Mouse (Mus musculus) myocyte (in vitro differentiated cells): ENCODE results near the gene Itpr1.

ENCODE experiments used
- MAX ChIP-seq: IDR thresholded peaks from one replicate; pipeline ENCODE4 v1.6.1; 2011; ENCODE audit warnings: low read depth, mild to moderate bottlenecking, control low read depth
- MYOG ChIP-seq, 3 experiments: IDR thresholded peaks; one replicate each; pipeline ENCODE4 v1.6.1; 2011; ENCODE audit warnings: control low read depth in 2 of 3, low read depth in 2 of 3, mild to moderate bottlenecking in 2 of 3; ENCODE audit not compliant: insufficient read length in 2 of 3, control insufficient read depth in 1 of 3, insufficient read depth in 1 of 3
- POLR2A ChIP-seq: IDR thresholded peaks from one replicate; pipeline ENCODE4 v1.6.1; 2011; ENCODE audit warnings: low read depth, mild to moderate bottlenecking, control low read depth, moderate library complexity; ENCODE audit not compliant: insufficient read length
- USF1 ChIP-seq: IDR thresholded peaks from one replicate; pipeline ENCODE4 v1.6.1; 2011; ENCODE audit warnings: low read depth, mild to moderate bottlenecking, control low read depth, moderate library complexity

DNA sequence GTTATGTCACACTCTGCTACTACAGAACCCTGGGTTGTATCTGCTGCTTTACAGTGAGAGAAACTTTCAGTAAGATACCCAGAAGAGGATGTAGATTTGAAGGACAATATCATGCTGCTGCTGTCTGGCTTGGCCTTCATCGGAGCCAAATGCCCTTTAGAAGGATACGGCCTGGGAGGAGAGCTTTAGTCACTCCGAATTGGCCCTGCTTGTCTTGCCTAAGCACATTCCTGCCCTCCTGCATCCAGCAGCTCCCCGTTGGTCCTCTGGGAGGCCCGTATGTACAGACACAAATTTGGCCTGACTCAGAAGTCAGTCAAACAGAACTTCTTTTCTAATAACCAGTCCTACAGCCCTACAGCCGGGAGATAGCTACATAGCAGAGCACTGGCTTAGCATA is 21.6 kb downstream of the Itpr1 start:
- TF ChIP-seq USF1 (no peak), POLR2A (no peak), MYOG (IDR thresholded peaks at IDR 0.05; ENCODE audit: control insufficient read depth in 1 of 3, insufficient read depth in 1 of 3, insufficient read length in 2 of 3, low read depth in 2 of 3) (no peak), MAX (no peak)
